Comparison of ENCODE assay signal across 8 mouse cellular contexts in the genomic region with DNA sequence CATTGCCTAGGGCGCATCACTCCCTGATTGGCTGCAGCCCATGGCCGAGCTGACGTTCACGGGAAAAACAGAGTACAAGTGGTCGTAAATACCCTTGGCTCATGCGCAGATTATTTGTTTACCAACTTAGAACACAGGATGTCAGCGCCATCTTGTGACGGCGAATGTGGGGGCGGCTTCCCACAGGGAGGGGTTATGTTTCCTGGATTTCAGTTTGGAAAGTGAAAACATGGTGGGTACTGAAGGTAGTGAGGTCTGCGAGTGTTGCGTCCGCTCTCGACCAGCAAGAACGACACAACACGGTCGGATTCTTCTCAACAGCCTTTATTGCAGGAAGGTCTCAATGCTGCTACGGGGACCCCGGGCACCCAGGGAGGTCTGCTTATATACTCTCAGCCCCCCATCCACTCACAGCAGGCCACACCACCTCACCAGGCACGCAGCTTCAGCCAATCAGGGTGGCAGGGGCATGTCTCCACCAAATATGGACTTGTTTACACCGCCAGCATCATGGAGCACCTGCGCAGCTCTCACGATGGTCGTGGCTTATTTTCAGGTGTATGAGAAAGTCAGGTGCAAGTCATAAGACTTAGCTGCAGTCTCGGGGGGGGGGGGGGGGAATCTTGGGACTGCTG.
DNase-seq lines count a peak whose midpoint lies in the region; ATAC-seq and TF ChIP-seq lines count a peak whose summit lies in the region.
"Not testable (repeated sequence)": the region's sequence is repeated elsewhere in the genome, so short reads cannot be mapped to it uniquely, and the experiment has no call there.

No protein-coding gene starts in this region.

- peak; percentile 59 for TF ChIP-seq POLR2A in CH12.LX (IDR thresholded peaks at IDR 0.05; ENCODE audit: low read depth, low read length)
- not testable (repeated sequence) for TF ChIP-seq POLR2A in liver, adult 2 months (IDR thresholded peaks at IDR 0.05; ENCODE audit: extremely low read depth, insufficient read depth, low read length)

- peak overlapping the region; percentile 49 to 57 (median 51) for H3K4me3 ChIP-seq in CH12.LX (replicated peaks in 1 of 3; ENCODE audit: low read depth in 2 of 3, low read length in 2 of 3, poor library complexity in 1 of 3)
- not testable (repeated sequence) for H3K4me3 ChIP-seq in hindbrain, embryonic 16.5 days (ENCODE audit: low read length); liver, adult 2 months (ENCODE audit: insufficient read depth, low read depth, low read length); neural tube, embryonic 12.5 days
- peak overlapping the region; percentile 89 for H3K4me3 ChIP-seq in megakaryocyte, embryonic 14.5 days (replicated peaks)

- TF ChIP-seq RAD21 in CH12.LX (IDR thresholded peaks at IDR 0.05; ENCODE audit: low read depth, low read length) = not testable (repeated sequence)

- H3K27ac ChIP-seq in CH12.LX (ENCODE audit: insufficient read depth, low read depth) = peak overlapping the region; percentile 47
- not testable (repeated sequence) for H3K27ac ChIP-seq in hindbrain, embryonic 16.5 days (ENCODE audit: low read depth, low read length); liver, adult 2 months (replicated peaks; ENCODE audit: insufficient read depth, low read depth, low read length); neural tube, embryonic 12.5 days

- 83% methylated on average over 19 of the region's 25 CpGs for WGBS in hindbrain, embryonic 16.5 days
- WGBS in liver, adult 2 months = 73% methylated on average over 21 of the region's 25 CpGs
- WGBS in neural tube, embryonic 12.5 days = 84% methylated on average over 20 of the region's 25 CpGs

- not testable (repeated sequence) for H3K36me3 ChIP-seq in CH12.LX (replicated peaks in 1 of 2; ENCODE audit: control insufficient read depth in 1 of 2, insufficient read depth in 1 of 2, low read length in 1 of 2); hindbrain, embryonic 16.5 days (ENCODE audit: control insufficient read depth, insufficient read depth, low read length); liver, adult 2 months (ENCODE audit: control insufficient read depth, insufficient read depth, low read length); megakaryocyte, embryonic 14.5 days (replicated peaks; ENCODE audit: low read length); neural tube, embryonic 12.5 days

- H3K27me3 ChIP-seq in CH12.LX (replicated peaks); hindbrain, embryonic 16.5 days (replicated peaks; ENCODE audit: control insufficient read depth, insufficient read depth, low read length); liver, adult 2 months (ENCODE audit: control insufficient read depth, insufficient read depth, low read length); neural tube, embryonic 12.5 days (replicated peaks): not testable (repeated sequence)
- peaks cover 12% of the 10 kb centered on the region for H3K27me3 ChIP-seq in megakaryocyte, embryonic 14.5 days (replicated peaks)

- peak overlapping the region; percentile 23; the same call in 1 of the 2 replicates for H3K9ac ChIP-seq in CH12.LX (ENCODE audit: insufficient read depth, low read depth)
- H3K9ac ChIP-seq in hindbrain, embryonic 16.5 days (ENCODE audit: low read depth, low read length); liver, adult 2 months (ENCODE audit: low read depth, low read length); neural tube, embryonic 12.5 days: not testable (repeated sequence)

- 0 out of 2 replicates have a peak, but pooled peaks have one; percentile 47 for ATAC-seq in common myeloid progenitor, adult 5-6 weeks (replicated peaks; ENCODE audit: low read depth, poor library complexity, severe bottlenecking)
- ATAC-seq in hindbrain, embryonic 16.5 days; neural tube, embryonic 12.5 days (ENCODE audit: low FRiP score, low read depth): not testable (repeated sequence)

- not testable (repeated sequence) for H3K9me3 ChIP-seq in CH12.LX (replicated peaks; ENCODE audit: low read length); hindbrain, embryonic 16.5 days (ENCODE audit: control insufficient read depth, low read length); megakaryocyte, embryonic 14.5 days; neural tube, embryonic 12.5 days

- dilution Hi-C loops in CH12.LX (cut with MboI; ENCODE audit: extremely low pct_ligation_motif_present, extremely low pct_unique_long_range_greater_than_20kb, low sequenced_read_pairs) = not testable (repeated sequence)

- not testable (repeated sequence) for TF ChIP-seq EP300 in CH12.LX (IDR thresholded peaks at IDR 0.05; ENCODE audit: low read length)

- not testable (repeated sequence) for H3K4me1 ChIP-seq in CH12.LX (ENCODE audit: control insufficient read depth in 1 of 2, insufficient read depth in 2 of 2); liver, adult 2 months (ENCODE audit: control insufficient read depth, insufficient read depth, low read length)
- peaks cover 20% of the 10 kb centered on the region for H3K4me1 ChIP-seq in hindbrain, embryonic 16.5 days (ENCODE audit: control insufficient read depth, insufficient read depth, low read depth, low read length)
- peaks cover 22% of the 10 kb centered on the region for H3K4me1 ChIP-seq in megakaryocyte, embryonic 14.5 days
- peaks cover 20% of the 10 kb centered on the region for H3K4me1 ChIP-seq in neural tube, embryonic 12.5 days

- not testable (repeated sequence) for TF ChIP-seq CTCF in CH12.LX (conservative IDR thresholded peaks at IDR 0.05 in 1 of 2, IDR thresholded peaks at IDR 0.05 in 1 of 2; ENCODE audit: low read depth in 2 of 2, low read length in 2 of 2); liver, adult 2 months (IDR thresholded peaks at IDR 0.05; ENCODE audit: low read depth, low read length)

- not testable (repeated sequence) for H3K79me2 ChIP-seq in CH12.LX (replicated peaks; ENCODE audit: control insufficient read depth, extremely low read depth, insufficient read depth, poor library complexity, severe bottlenecking); liver, adult 2 months (ENCODE audit: control insufficient read depth, insufficient read depth, low read length)

- H3K4me2 ChIP-seq in CH12.LX (ENCODE audit: insufficient read depth, low read depth, poor library complexity, severe bottlenecking) = peak overlapping the region; percentile 10
- H3K4me2 ChIP-seq in hindbrain, embryonic 16.5 days (ENCODE audit: low read length) = 0 out of 2 replicates have a peak overlapping the region, but pooled peaks have one; percentile 21
- H3K4me2 ChIP-seq in neural tube, embryonic 12.5 days (replicated peaks) = peak overlapping the region; percentile 13; the same call in 1 of the 2 replicates

- peak; percentile 74 for DNase-seq in CH12.LX (ENCODE audit: extremely low read depth)
- peak; percentile 55 for DNase-seq in forelimb bud, embryonic 11.5 days (ENCODE audit: low read depth, low spot score)
- peak; percentile 38 for DNase-seq in liver, adult 2 months (ENCODE audit: extremely low read depth, low read depth, low spot score)
- peak; percentile 8 for DNase-seq in yolk sac, embryonic 10.5 days (ENCODE audit: low spot score)

- in situ Hi-C loops in CH12.LX (cut with MboI; ENCODE audit: low pct_ligation_motif_present, low pct_unique_long_range_greater_than_20kb, low sequenced_read_pairs) = not testable (repeated sequence)

TF ChIP-seq in CH12.LX, 34 proteins besides CTCF, POLR2A, EP300 and RAD21:
- TF ChIP-seq NELFE (IDR thresholded peaks at IDR 0.05; ENCODE audit: low read depth, low read length) (peak; percentile 45; the same call in 1 of the 2 replicates), TBP (conservative IDR thresholded peaks at IDR 0.05; ENCODE audit: low read depth, low read length) (peak; percentile 67; the same call in 1 of the 2 replicates)

Comparison
In these comparisons a context has a peak if more than half of its experiments do, and no peak if none do; other contexts are left out.
1. DNase-seq: peak in every context shown above with its lines; median percentile 74 in CH12.LX; 55 in forelimb bud, embryonic 11.5 days; 38 in liver, adult 2 months; 8 in yolk sac, embryonic 10.5 days.